Mouse (Mus musculus): ENCODE data around the gene Klhdc4. TPM values are rescaled to one million over a fixed set of nuclear protein-coding genes. Genes with fewer than 3 reads are reported as not detected.

Klhdc4 gene
- polyA plus RNA-seq, 1 experiment from 2014 or later = 13.7 TPM

GRCm38 (mm10) chr8:121861276-121861675, 31.9 kb upstream of the Klhdc4 start:
- H3K27me3 ChIP-seq (ENCODE audit: control insufficient read depth, insufficient read depth, low read length) = no peaks in the 10 kb centered on the region

GRCm38 (mm10) chr8:121857747-121858146, 28.4 kb upstream of the Klhdc4 start:
- Histone ChIP-seq H3K4me1 (replicated peaks; ENCODE audit: control insufficient read depth, insufficient read depth) (no peaks in the 10 kb centered on the region), H3K9me3 (ENCODE audit: control insufficient read depth, low read length) (no peaks in the 10 kb centered on the region), H3K27ac (replicated peaks) (no peak overlapping the region), H3K9ac (ENCODE audit: low read length) (no peak overlapping the region), H3K4me3 (ENCODE audit: low read depth, low read length) (no peak overlapping the region), H3K4me2 (replicated peaks; ENCODE audit: low read depth) (no peak overlapping the region), H3K36me3 (ENCODE audit: control insufficient read depth, insufficient read depth, low read length) (no peaks in the 10 kb centered on the region), H3K27me3 (ENCODE audit: control insufficient read depth, insufficient read depth, low read length) (no peaks in the 10 kb centered on the region)
- WGBS = 46% methylated on average over 2 of the region's 2 CpGs
- DNase-seq (ENCODE audit: low spot score) = no peak
- no peak for TF ChIP-seq CTCF (IDR thresholded peaks at IDR 0.05; ENCODE audit: low read depth)
- TF ChIP-seq EP300 (optimal IDR thresholded peaks at IDR 0.05) = no peak
- no peak for ATAC-seq (ENCODE audit: low FRiP score, low TSS enrichment)

More at GRCm38 (mm10) chr8:121861276-121861675, 31.9 kb upstream of the Klhdc4 start:
- no peak for TF ChIP-seq CTCF (IDR thresholded peaks at IDR 0.05; ENCODE audit: low read depth)
- TF ChIP-seq EP300 (optimal IDR thresholded peaks at IDR 0.05) = no peak
- Histone ChIP-seq H3K4me3 (ENCODE audit: low read depth, low read length) (no peak overlapping the region), H3K4me1 (replicated peaks; ENCODE audit: control insufficient read depth, insufficient read depth) (no peaks in the 10 kb centered on the region), H3K9ac (ENCODE audit: low read length) (no peak overlapping the region), H3K4me2 (replicated peaks; ENCODE audit: low read depth) (no peak overlapping the region), H3K9me3 (ENCODE audit: control insufficient read depth, low read length) (no peaks in the 10 kb centered on the region), H3K36me3 (ENCODE audit: control insufficient read depth, insufficient read depth, low read length) (no peaks in the 10 kb centered on the region), H3K27ac (replicated peaks) (no peak overlapping the region)
- DNase-seq (ENCODE audit: low spot score) (peak; percentile 32), ATAC-seq (ENCODE audit: low FRiP score, low TSS enrichment) (no peak)
- WGBS = 47% methylated on average over 6 of the region's 6 CpGs

GRCm38 (mm10) chr8:121857331-121857730, 28.0 kb upstream of the Klhdc4 start:
- H3K4me1 ChIP-seq (replicated peaks; ENCODE audit: control insufficient read depth, insufficient read depth) = no peaks in the 10 kb centered on the region
- no peak for ATAC-seq (ENCODE audit: low FRiP score, low TSS enrichment)
- no peak overlapping the region for H3K9ac ChIP-seq (ENCODE audit: low read length)
- 64% methylated on average over 9 of the region's 9 CpGs for WGBS
- no peak overlapping the region for H3K27ac ChIP-seq (replicated peaks)
- no peak overlapping the region for H3K4me3 ChIP-seq (ENCODE audit: low read depth, low read length)
- no peaks in the 10 kb centered on the region for H3K9me3 ChIP-seq (ENCODE audit: control insufficient read depth, low read length)
- TF ChIP-seq CTCF (IDR thresholded peaks at IDR 0.05; ENCODE audit: low read depth) = no peak
- no peaks in the 10 kb centered on the region for H3K36me3 ChIP-seq (ENCODE audit: control insufficient read depth, insufficient read depth, low read length)
- H3K4me2 ChIP-seq (replicated peaks; ENCODE audit: low read depth) = no peak overlapping the region
- no peaks in the 10 kb centered on the region for H3K27me3 ChIP-seq (ENCODE audit: control insufficient read depth, insufficient read depth, low read length)
- DNase-seq (ENCODE audit: low spot score) = no peak

- no peaks in the 10 kb centered on the region for H3K9me3 ChIP-seq (ENCODE audit: control insufficient read depth, low read length)
- no peak overlapping the region for H3K9ac ChIP-seq (ENCODE audit: low read length)
- no peak overlapping the region for H3K4me2 ChIP-seq (replicated peaks; ENCODE audit: low read depth)
- WGBS = 62% methylated on average over 14 of the region's 14 CpGs
- no peaks in the 10 kb centered on the region for H3K27me3 ChIP-seq (ENCODE audit: control insufficient read depth, insufficient read depth, low read length)
- no peaks in the 10 kb centered on the region for H3K4me1 ChIP-seq (replicated peaks; ENCODE audit: control insufficient read depth, insufficient read depth)
- ATAC-seq (ENCODE audit: low FRiP score, low TSS enrichment) (no peak), DNase-seq (ENCODE audit: low spot score) (no peak)
- TF ChIP-seq CTCF (IDR thresholded peaks at IDR 0.05; ENCODE audit: low read depth) (no peak), EP300 (optimal IDR thresholded peaks at IDR 0.05) (no peak)
- no peaks in the 10 kb centered on the region for H3K36me3 ChIP-seq (ENCODE audit: control insufficient read depth, insufficient read depth, low read length)
- no peak overlapping the region for H3K4me3 ChIP-seq (ENCODE audit: low read depth, low read length)
- H3K27ac ChIP-seq (replicated peaks) = no peak overlapping the region; the same call in 1 of the 2 replicates
Measured at GRCm38 (mm10) chr8:121856071-121856746, 26.8 kb upstream of the Klhdc4 start.

GRCm38 (mm10) chr8:121853586-121853985, 24.2 kb upstream of the Klhdc4 start:
- no peak overlapping the region for H3K27ac ChIP-seq (replicated peaks)

GRCm38 (mm10) chr8:121852464-121852863, 23.1 kb upstream of the Klhdc4 start:
- no peak overlapping the region for H3K9ac ChIP-seq (ENCODE audit: low read length)
- H3K27me3 ChIP-seq (ENCODE audit: control insufficient read depth, insufficient read depth, low read length) = no peaks in the 10 kb centered on the region
- DNase-seq (ENCODE audit: low spot score) (no peak), ATAC-seq (ENCODE audit: low FRiP score, low TSS enrichment) (peak; percentile 14; the same call in 1 of the 2 replicates)
- H3K4me2 ChIP-seq (replicated peaks; ENCODE audit: low read depth) = no peak overlapping the region
- no peak for TF ChIP-seq CTCF (IDR thresholded peaks at IDR 0.05; ENCODE audit: low read depth)
- TF ChIP-seq EP300 (optimal IDR thresholded peaks at IDR 0.05) = no peak
- H3K4me1 ChIP-seq (replicated peaks; ENCODE audit: control insufficient read depth, insufficient read depth) = no peaks in the 10 kb centered on the region
- H3K9me3 ChIP-seq (ENCODE audit: control insufficient read depth, low read length) = no peaks in the 10 kb centered on the region
- H3K4me3 ChIP-seq (ENCODE audit: low read depth, low read length) = no peak overlapping the region
- no peak overlapping the region for H3K27ac ChIP-seq (replicated peaks)
- WGBS = 37% methylated on average over 7 of the region's 7 CpGs
- H3K36me3 ChIP-seq (ENCODE audit: control insufficient read depth, insufficient read depth, low read length) = no peaks in the 10 kb centered on the region

More at GRCm38 (mm10) chr8:121853586-121853985, 24.2 kb upstream of the Klhdc4 start:
- TF ChIP-seq EP300 (optimal IDR thresholded peaks at IDR 0.05) (no peak), CTCF (IDR thresholded peaks at IDR 0.05; ENCODE audit: low read depth) (no peak)
- Histone ChIP-seq H3K36me3 (ENCODE audit: control insufficient read depth, insufficient read depth, low read length) (no peaks in the 10 kb centered on the region), H3K4me2 (replicated peaks; ENCODE audit: low read depth) (no peak overlapping the region), H3K9me3 (ENCODE audit: control insufficient read depth, low read length) (no peaks in the 10 kb centered on the region), H3K27me3 (ENCODE audit: control insufficient read depth, insufficient read depth, low read length) (no peaks in the 10 kb centered on the region), H3K4me3 (ENCODE audit: low read depth, low read length) (no peak overlapping the region), H3K4me1 (replicated peaks; ENCODE audit: control insufficient read depth, insufficient read depth) (no peaks in the 10 kb centered on the region), H3K9ac (ENCODE audit: low read length) (no peak overlapping the region)
- DNase-seq (ENCODE audit: low spot score) (no peak), ATAC-seq (ENCODE audit: low FRiP score, low TSS enrichment) (no peak)
- WGBS = 67% methylated on average over 2 of the region's 2 CpGs
